10 mouse cellular contexts compared by ENCODE assay signal in the genomic region with DNA sequence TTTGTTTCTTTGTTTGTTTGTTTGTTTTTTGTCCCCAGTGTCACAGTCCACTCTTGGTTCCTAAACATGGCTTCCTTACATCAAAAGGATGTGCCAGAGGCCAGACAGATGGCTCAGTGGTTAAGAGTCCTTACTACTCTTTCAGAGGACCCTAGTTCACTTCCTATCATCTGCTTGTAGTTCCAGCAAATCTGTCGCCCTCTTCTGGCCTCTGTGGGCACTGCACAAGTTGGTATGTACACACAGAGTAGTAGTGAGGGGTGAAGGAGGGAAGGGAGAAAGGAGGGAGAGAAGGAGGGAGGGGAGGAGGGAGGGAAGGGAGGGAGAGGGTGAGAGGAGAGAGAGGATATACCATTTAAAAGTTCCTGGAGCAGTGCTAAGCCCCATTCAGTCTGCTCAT. TPM values are rescaled to one million over a fixed set of nuclear protein-coding genes. Genes with fewer than 3 reads are reported as not detected.
DNase-seq lines count a peak whose midpoint lies in the region; ATAC-seq and TF ChIP-seq lines count a peak whose summit lies in the region.
"Had no signal": no experiment of that assay in that cellular context is flagged by ENCODE, and none has a peak within 500 bp of the region (broad histone marks: within the 10 kb centered on the region; RNA-seq: fewer than 3 reads in every experiment).

No protein-coding gene starts in this region.

- no peaks in the 10 kb centered on the region for H3K27me3 ChIP-seq in heart, embryonic 12.5 days (replicated peaks)
- H3K27me3 ChIP-seq: embryonic facial prominence, embryonic 13.5 days had no signal

- TF ChIP-seq CTCF in embryonic fibroblast, embryonic 13.5 days (IDR thresholded peaks at IDR 0.05; ENCODE audit: borderline replicate concordance, insufficient read depth, low read length), result peak; percentile 22; the same call in 1 of the 2 replicates

- WGBS in heart, embryonic 12.5 days, result 4% methylated on average over 1 of the region's 1 CpGs

- peak; percentile 42 for DNase-seq in heart, postnatal 4 days
- DNase-seq in 416B (ENCODE audit: low read depth) (peak; percentile 87), MEL-GATA-1-ER (ENCODE audit: extremely low read depth, low read depth) (peak; percentile 36)
- peak; percentile 45 for DNase-seq in retina, embryonic 14.5 days (ENCODE audit: low spot score)
- no peak for DNase-seq in T-cell, adult 2 months (ENCODE audit: low spot score)

- TF ChIP-seq POLR2A in embryonic fibroblast, embryonic 13.5 days (IDR thresholded peaks at IDR 0.05; ENCODE audit: low read depth, low read length), result no peak

- H3K9me3 ChIP-seq in heart, embryonic 12.5 days (replicated peaks), result no peaks in the 10 kb centered on the region
- H3K9me3 ChIP-seq: embryonic facial prominence, embryonic 13.5 days; limb, embryonic 12.5 days had no signal

- no peak overlapping the region for H3K4me3 ChIP-seq in heart, embryonic 12.5 days
- no peak overlapping the region for H3K4me3 ChIP-seq in embryonic fibroblast, embryonic 13.5 days (ENCODE audit: insufficient read depth, low read length)
- H3K4me3 ChIP-seq: embryonic facial prominence, embryonic 13.5 days; limb, embryonic 12.5 days had no signal

- H3K36me3 ChIP-seq in heart, embryonic 12.5 days, result no peaks in the 10 kb centered on the region
- H3K36me3 ChIP-seq: embryonic facial prominence, embryonic 13.5 days; limb, embryonic 12.5 days had no signal

- no peak overlapping the region for H3K27ac ChIP-seq in heart, embryonic 12.5 days (ENCODE audit: poor library complexity, severe bottlenecking)
- H3K27ac ChIP-seq in embryonic fibroblast, embryonic 13.5 days (ENCODE audit: insufficient read depth, low read length), result no peak overlapping the region
- H3K27ac ChIP-seq: embryonic facial prominence, embryonic 13.5 days; limb, embryonic 12.5 days had no signal

- ATAC-seq in heart, embryonic 12.5 days (ENCODE audit: insufficient number of reproducible peaks, low FRiP score), result no peak
- ATAC-seq in monocyte, adult 5-6 weeks (replicated peaks; ENCODE audit: insufficient number of reproducible peaks, low FRiP score, low TSS enrichment, poor library complexity, severe bottlenecking), result no peak

- H3K4me1 ChIP-seq in heart, embryonic 12.5 days (replicated peaks), result peaks cover 15% of the 10 kb centered on the region; the same call in 1 of the 2 replicates
- peaks cover 11% of the 10 kb centered on the region; the same call in 1 of the 2 replicates for H3K4me1 ChIP-seq in embryonic fibroblast, embryonic 13.5 days (ENCODE audit: control insufficient read depth, insufficient read depth, low read length)

- H3K9ac ChIP-seq in heart, embryonic 12.5 days, result no peak overlapping the region
- H3K9ac ChIP-seq: embryonic facial prominence, embryonic 13.5 days; limb, embryonic 12.5 days had no signal

- no peak overlapping the region for H3K4me2 ChIP-seq in heart, embryonic 12.5 days
- H3K4me2 ChIP-seq: embryonic facial prominence, embryonic 13.5 days; limb, embryonic 12.5 days had no signal

RNA-seq across cellular contexts. Expression of a gene that starts 15.8 kb away (rescaled TPM):
- 10 to 100 TPM; 39.8 to 40.6 TPM for total RNA-seq in heart, postnatal 4 days (2021)
- polyA plus RNA-seq in heart, embryonic 12.5 days (2016; fragmentation: Nextera tagmentation; extraction: Ambion mirVana), result 4.5 and 5.4 TPM in 2 replicates
- 6.1 and 17.6 TPM in 2 replicates for polyA plus RNA-seq in embryonic fibroblast, embryonic 13.5 days (2011; ENCODE audit: insufficient read length, low read depth, missing spikeins)
- 1.1 TPM in 1 of 3 replicates, not detected in the others for total RNA-seq in monocyte, adult 5-6 weeks (2017)

Comparison
In these comparisons a context has a peak if more than half of its experiments do, and no peak if none do; other contexts are left out.
1. RNA of a gene that starts 15.8 kb away (total RNA-seq): 39.8 to 40.6 TPM in heart, postnatal 4 days; 1.1 TPM in monocyte, adult 5-6 weeks; every median in the first group is over 10 times any median in the second.